Mouse (Mus musculus) embryonic facial prominence, embryonic 14.5 days (tissue): ENCODE data around the gene Bbs2. TPM values are rescaled to one million over a fixed set of nuclear protein-coding genes. Genes with fewer than 3 reads are reported as not detected.
"Not testable (repeated sequence)": the region's sequence is repeated elsewhere in the genome, so short reads cannot be mapped to it uniquely, and the experiment has no call there.

ENCODE experiments used
- ATAC-seq: fragments of 200-750 bp; cut with Nextera tagmentation; 2 replicates; pipeline ENCODE4 v1.8.0; 2017; ENCODE audit warnings: low read depth, moderate number of reproducible peaks, moderate TSS enrichment
- DNase-seq: peaks from one replicate; pipeline ENCODE4 v3.0.0-alpha.2; 2015; ENCODE audit warnings: low spot score
- H3K27ac ChIP-seq: fragments of 300-500 bp; sonication (generic); replicated peaks from 2 replicates; pipeline ENCODE4 v1.5.1; 2014; ENCODE audit warnings: low read depth, mild to moderate bottlenecking, low read length, moderate library complexity
- H3K27me3 ChIP-seq: fragments of 300-500 bp; sonication (generic); replicated peaks from 2 replicates; pipeline ENCODE4 v1.6.1; 2014; ENCODE audit warnings: low read length; ENCODE audit not compliant: control insufficient read depth, insufficient read depth
- H3K36me3 ChIP-seq: fragments of 300-500 bp; sonication (generic); 2 replicates; pipeline ENCODE4 v1.6.1; 2014; ENCODE audit warnings: low read length, mixed read lengths; ENCODE audit not compliant: control insufficient read depth, insufficient read depth
- H3K4me1 ChIP-seq: fragments of 300-500 bp; sonication (generic); 2 replicates; pipeline ENCODE4 v1.6.1; 2014; ENCODE audit warnings: antibody characterized with exemption, low read length; ENCODE audit not compliant: control insufficient read depth, insufficient read depth
- H3K4me2 ChIP-seq: fragments of 300-500 bp; sonication (generic); 2 replicates; pipeline ENCODE4 v1.6.1; 2014; ENCODE audit warnings: low read depth, mild to moderate bottlenecking, low read length, moderate library complexity, mixed read lengths
- H3K4me3 ChIP-seq: fragments of 300-500 bp; sonication (generic); 2 replicates; pipeline ENCODE4 v1.5.1; 2014; ENCODE audit warnings: low read depth, mild to moderate bottlenecking, low read length
- H3K9ac ChIP-seq: fragments of 300-500 bp; sonication (generic); 2 replicates; pipeline ENCODE4 v1.6.1; 2014; ENCODE audit warnings: low read depth, mild to moderate bottlenecking, low read length, moderate library complexity, mixed read lengths
- H3K9me3 ChIP-seq: fragments of 300-500 bp; sonication (generic); 2 replicates; pipeline ENCODE4 v1.6.1; 2016; ENCODE audit warnings: low read length; ENCODE audit not compliant: control insufficient read depth
- WGBS: fragments of 180-500 bp; shearing (Covaris S2); extraction: QIAGEN DNeasy Blood & Tissue Kit; methylation state at CpG from one replicate; pipeline ENCODE4 v1.1.7; 2014; 5-methylcytosine and 5-hydroxymethylcytosine counted together
- polyA plus RNA-seq: library from polyadenylated mRNA; unstranded; fragments of >200 nt; fragmentation: Nextera tagmentation; extraction: Ambion mirVana; gene quantifications from 2 replicates; pipeline ENCODE4 v1.2.1, GENCODE M21; 2014

Bbs2 gene
- polyA plus RNA-seq, result 13.6 and 13.9 TPM in 2 replicates

DNA sequence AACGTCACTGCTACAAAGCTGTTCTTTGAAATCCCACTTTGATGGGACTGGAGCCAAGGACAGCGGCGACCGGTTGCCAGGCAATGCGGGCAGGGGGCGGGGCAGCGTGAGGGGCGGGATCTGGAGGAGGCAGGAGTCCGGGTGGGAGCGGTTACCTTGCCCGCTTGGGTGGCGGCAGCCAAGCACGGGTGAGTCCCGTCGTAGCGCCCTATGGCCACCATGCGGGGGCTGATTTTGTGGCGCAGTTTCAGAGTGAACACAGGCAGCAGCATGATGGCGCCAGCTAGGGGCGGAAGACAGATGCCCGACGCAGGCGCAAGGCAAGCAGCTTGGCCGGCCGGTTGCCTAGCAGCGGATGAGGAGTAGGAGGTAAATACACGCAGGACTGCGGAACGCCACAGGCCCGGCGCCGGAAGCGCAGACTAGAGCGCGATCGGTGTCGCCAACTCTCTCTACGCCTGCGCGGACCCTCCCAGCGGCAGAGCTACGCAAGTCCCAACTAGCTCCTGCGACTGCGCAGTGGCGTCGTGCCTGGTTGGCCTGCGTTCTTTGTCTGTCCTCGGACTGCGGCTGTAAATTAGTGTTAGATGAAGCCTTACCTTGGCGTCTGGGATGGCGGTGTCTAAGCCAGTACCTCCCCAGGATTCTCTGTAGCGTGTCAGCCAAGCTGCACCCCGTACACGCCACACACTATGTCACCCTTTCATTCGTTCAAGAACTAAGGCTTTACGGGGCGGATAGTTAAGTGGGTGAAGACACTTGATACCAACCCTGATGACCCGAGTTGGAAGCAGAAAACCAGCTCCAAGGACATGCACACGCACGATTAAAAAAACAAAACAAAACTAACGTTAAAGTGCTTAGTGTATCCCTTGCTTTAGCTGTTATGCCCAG lies at the start of gene Bbs2:
TSS of gene Bbs2 (minus strand) at position 848 of the 894 bp plus-strand sequence.
- H3K4me2 ChIP-seq, result peak within 1 kb of the TSS; percentile 60
- DNase-seq (peak; percentile 100), ATAC-seq (peak; percentile 100)
- no peaks in the 10 kb centered on the region for H3K27me3 ChIP-seq
- H3K4me1 ChIP-seq, result 0 out of 2 replicates have a peak, but pooled peaks cover 3% of the 10 kb centered on the region
- 1% methylated on average over 54 of the region's 61 CpGs for WGBS
- H3K36me3 ChIP-seq, result no peaks in the 10 kb centered on the region
- H3K9me3 ChIP-seq, result no peaks in the 10 kb centered on the region
- H3K9ac ChIP-seq, result peak within 1 kb of the TSS; percentile 65
- H3K27ac ChIP-seq, result peak within 1 kb of the TSS; percentile 94
- H3K4me3 ChIP-seq, result peak within 1 kb of the TSS; percentile 61

DNA sequence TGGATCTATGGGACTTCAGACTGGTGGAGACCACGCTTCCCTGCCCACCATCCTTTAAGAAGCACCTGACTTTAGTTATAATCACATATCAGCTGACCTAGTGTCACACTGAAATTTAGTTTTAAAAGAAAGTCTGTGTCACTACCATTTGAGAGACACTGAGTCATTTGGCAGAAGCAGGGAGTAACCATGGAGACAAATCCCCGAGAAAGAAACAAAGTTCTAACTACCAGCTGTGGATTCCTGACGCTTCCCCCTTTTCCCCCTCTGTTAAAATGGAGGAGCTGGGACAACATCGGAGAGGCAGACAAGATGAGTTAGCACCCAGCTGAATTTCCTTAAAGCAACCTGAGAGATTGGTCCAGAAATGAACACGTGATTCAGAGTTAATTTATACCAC lies 49.5 kb upstream of the Bbs2 start:
- H3K9me3 ChIP-seq, result no peaks in the 10 kb centered on the region
- no peaks in the 10 kb centered on the region for H3K36me3 ChIP-seq
- H3K27ac ChIP-seq, result no peak overlapping the region
- H3K4me1 ChIP-seq, result peaks cover 3% of the 10 kb centered on the region; the same call in 1 of the 2 replicates
- WGBS, result 37% methylated on average over 5 of the region's 5 CpGs
- peak; percentile 45 for DNase-seq
- no peak for ATAC-seq
- no peak overlapping the region for H3K9ac ChIP-seq
- no peak overlapping the region for H3K4me2 ChIP-seq
- peaks cover 17% of the 10 kb centered on the region for H3K27me3 ChIP-seq
- no peak overlapping the region for H3K4me3 ChIP-seq

DNA sequence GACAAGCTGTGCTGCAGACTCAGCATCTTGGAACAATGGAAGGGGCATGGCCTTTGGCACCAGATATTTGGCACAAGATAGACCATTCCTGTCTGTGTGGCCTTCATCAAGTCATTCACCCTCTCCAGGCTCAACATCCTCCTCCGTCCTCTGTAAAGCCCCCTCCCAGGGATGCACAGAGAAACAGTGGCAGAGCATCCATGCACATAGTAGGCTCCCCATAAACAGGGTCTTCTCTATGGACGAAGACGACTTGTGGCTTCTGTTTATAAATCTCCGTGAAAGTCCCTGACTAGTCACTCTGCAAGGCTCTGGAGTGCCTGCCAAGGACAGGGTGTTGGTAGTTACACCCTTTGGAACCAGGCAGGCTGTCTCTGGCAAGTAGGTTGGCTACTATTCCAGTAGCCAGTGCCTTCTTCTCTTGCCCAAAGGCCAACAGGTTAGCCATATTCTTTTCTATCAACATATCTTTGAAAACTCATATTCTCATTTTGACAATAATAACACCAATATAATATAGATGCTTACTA lies 41.6 kb upstream of the Bbs2 start:
- 83% methylated on average over 4 of the region's 4 CpGs for WGBS
- Histone ChIP-seq H3K27me3 (no peaks in the 10 kb centered on the region), H3K36me3 (no peaks in the 10 kb centered on the region), H3K4me2 (no peak overlapping the region), H3K27ac (no peak overlapping the region), H3K4me1 (no peaks in the 10 kb centered on the region), H3K9me3 (no peaks in the 10 kb centered on the region), H3K9ac (no peak overlapping the region), H3K4me3 (no peak overlapping the region)
- no peak for DNase-seq
- ATAC-seq, result no peak

DNA sequence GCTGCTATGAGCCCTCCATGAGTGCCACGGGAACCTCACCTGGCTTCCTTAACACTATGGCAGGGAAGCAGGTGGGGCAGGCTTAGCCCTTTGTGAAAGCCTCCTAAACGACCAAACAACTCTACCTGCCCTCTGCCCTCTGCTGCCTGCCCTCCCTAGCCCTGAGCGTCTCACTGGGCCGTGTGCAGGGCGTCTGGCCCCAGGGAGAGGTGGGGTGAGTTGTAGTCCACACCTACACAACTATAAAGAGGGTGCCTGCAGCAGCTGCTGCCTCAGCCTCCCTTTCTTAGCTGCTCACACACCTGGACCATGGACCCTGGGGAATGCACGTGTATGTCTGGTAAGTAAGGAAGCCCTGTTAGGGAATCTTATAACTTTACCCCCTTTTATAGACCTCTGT lies 38.2 kb upstream of the Bbs2 start, which contains the start of gene Mt4:
TSS of gene Mt4 (plus strand) at position 265 of the 400 bp plus-strand sequence.
- 56% methylated on average over 6 of the region's 6 CpGs for WGBS
- ATAC-seq, result no peak
- Histone ChIP-seq H3K27me3 (no peaks in the 10 kb centered on the region), H3K4me2 (no peak within 1 kb of the TSS), H3K9me3 (no peaks in the 10 kb centered on the region), H3K4me1 (no peaks in the 10 kb centered on the region), H3K9ac (no peak within 1 kb of the TSS), H3K4me3 (no peak within 1 kb of the TSS), H3K27ac (no peak within 1 kb of the TSS), H3K36me3 (no peaks in the 10 kb centered on the region)
- DNase-seq, result no peak

DNA sequence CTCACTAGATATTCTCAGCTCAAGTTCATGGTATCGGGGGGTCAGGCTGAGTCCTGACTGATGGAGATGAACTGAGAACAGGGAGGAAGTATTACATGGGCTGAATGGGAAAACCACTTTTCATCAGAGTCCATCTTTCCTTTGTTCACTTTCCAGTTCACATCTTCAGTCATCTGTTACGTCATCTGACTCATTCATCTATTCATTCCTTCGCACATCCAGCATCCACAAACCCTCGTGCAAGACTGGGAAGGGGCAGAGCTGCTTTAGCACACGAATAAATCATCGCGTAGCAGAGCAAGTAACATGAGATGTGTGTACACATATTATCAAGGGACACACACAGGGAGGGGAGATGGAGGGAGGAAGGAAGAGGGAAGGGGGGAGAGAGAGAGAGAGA lies 37.5 kb upstream of the Bbs2 start:
- DNase-seq (no peak), ATAC-seq (no peak)
- Histone ChIP-seq H3K4me1 (no peaks in the 10 kb centered on the region), H3K27ac (no peak overlapping the region), H3K36me3 (no peaks in the 10 kb centered on the region), H3K27me3 (no peaks in the 10 kb centered on the region), H3K4me2 (no peak overlapping the region), H3K9ac (no peak overlapping the region), H3K4me3 (no peak overlapping the region), H3K9me3 (no peaks in the 10 kb centered on the region)
- 60% methylated on average over 7 of the region's 7 CpGs for WGBS

DNA sequence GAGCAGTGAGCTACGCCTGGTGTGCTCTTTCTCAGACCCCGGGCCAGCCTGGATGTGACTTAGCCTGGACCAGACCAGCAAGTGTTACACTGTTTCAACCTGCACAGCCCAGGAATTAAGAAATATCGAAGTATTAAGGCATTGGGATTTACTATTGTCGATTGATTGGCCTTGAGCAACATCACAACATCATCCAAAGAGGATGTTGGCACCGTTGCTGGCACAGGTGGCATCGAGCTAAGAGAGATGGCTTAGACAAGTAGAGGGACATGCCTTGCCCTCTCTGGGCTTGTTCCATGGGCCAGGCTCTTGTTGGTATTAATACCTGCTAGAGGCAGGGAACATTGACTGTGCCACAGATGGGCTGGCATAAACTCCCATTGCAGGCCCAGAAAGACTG lies 36.8 kb upstream of the Bbs2 start:
- ATAC-seq, result no peak
- 84% methylated on average over 6 of the region's 6 CpGs for WGBS

DNA sequence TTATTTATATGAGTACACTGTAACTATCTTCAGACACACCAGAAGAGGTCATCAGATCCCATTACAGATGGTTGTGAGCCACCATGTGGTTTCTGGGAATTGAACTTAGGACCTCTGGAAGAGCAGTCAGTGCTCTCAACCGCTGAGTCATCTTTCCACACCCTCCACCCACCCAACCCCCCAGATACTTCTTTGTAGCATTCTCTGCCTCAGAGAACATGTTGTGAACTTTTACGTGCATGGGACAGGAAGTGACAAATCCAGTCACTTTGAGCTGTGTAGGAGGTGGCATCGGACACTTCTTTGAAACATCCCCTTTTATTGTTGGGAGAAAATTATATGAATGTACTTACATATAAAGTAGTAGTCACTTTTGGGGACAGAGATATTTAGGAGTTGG lies 35.9 kb upstream of the Bbs2 start:
- not testable (repeated sequence) for H3K4me1 ChIP-seq, H3K4me2 ChIP-seq, H3K27me3 ChIP-seq, H3K27ac ChIP-seq, H3K36me3 ChIP-seq, H3K9ac ChIP-seq, H3K9me3 ChIP-seq, ATAC-seq, H3K4me3 ChIP-seq, DNase-seq
- 49% methylated on average over 3 of the region's 3 CpGs for WGBS

More for the DNA sequence above, 36.8 kb upstream of the Bbs2 start:
- no peak for DNase-seq
- Histone ChIP-seq H3K4me1 (no peaks in the 10 kb centered on the region), H3K4me2 (no peak overlapping the region), H3K4me3 (no peak overlapping the region), H3K9me3 (no peaks in the 10 kb centered on the region), H3K27ac (no peak overlapping the region), H3K9ac (no peak overlapping the region), H3K36me3 (no peaks in the 10 kb centered on the region), H3K27me3 (no peaks in the 10 kb centered on the region)

DNA sequence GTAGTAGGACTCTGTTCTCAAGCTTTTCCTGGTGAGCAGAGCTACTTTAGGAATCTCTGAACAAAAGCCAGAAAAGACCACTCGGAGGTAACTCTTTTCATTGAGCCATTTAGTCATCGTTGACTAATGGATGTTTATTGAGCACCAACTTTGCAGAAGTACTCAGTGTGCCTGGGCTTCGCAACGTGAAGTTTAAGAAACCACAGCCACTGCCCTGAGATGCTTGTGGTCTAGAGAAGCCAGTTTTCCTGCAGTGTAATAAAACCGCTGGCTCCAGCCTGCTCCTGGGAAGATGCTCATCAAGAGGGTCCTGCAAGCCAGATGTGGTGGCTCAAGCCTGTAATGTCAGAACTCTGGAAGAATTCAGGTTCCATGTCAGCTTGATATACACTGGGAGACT lies 33.4 kb upstream of the Bbs2 start:
- H3K4me3 ChIP-seq, result no peak overlapping the region
- DNase-seq (no peak), ATAC-seq (no peak)
- H3K9ac ChIP-seq, result no peak overlapping the region
- WGBS, result 63% methylated on average over 5 of the region's 5 CpGs
- H3K4me2 ChIP-seq, result no peak overlapping the region
- no peaks in the 10 kb centered on the region for H3K36me3 ChIP-seq
- H3K9me3 ChIP-seq, result no peaks in the 10 kb centered on the region
- H3K27me3 ChIP-seq, result no peaks in the 10 kb centered on the region
- no peaks in the 10 kb centered on the region for H3K4me1 ChIP-seq
- no peak overlapping the region for H3K27ac ChIP-seq
